Mouse (Mus musculus): ENCODE measurements around the gene Gm4756.
"Not testable (repeated sequence)": the region's sequence is repeated elsewhere in the genome, so short reads cannot be mapped to it uniquely, and the experiment has no call there.

Gm4756 gene

DNA sequence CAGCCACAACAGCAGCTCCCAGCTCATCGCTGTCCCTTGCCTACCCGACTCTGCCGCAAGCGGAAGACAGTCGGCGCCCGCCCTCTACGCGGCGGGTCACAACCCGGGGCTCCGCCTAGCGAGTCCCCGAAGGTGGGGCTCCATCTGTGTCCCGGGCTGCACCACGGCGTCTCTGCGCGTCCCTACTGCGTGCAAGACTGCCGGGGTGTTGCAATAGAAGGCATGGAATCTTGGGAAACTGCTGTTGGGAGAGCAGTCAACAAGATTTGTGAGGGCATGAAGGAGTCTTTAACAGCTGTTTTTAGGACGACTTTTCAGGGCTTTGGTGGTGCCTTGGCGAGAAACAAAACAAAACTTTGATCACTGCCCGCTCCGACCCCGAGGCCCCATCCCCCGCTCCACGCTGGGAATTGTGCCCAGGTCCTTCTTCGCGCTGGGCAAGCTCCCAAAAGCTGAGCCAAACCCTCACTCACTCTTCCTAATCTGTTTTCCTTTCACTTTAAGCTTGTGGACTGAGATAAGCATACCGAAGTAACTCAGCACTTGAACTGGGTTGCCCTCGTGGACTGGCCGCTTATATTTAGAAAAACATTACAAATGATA lies 15.4 kb upstream of the Gm4756 start, which contains the start of gene Dhrs7:
Gene Dhrs7, minus strand, starts transcription at position 175 of the 603 bp plus-strand sequence.
- in situ Hi-C loops (cut with MboI; ENCODE audit: unreplicated experiment in 2 of 2) = loop anchor here (5.0 to 25.0 kb wide), 8 partner anchors 90 to 903 kb away; partner anchors contain the start of genes Jkamp (in 1 of the 2), L3hypdh (in 1 of the 2), Pcnx4 (in 1 of the 2) and Ppm1a (in 1 of the 2)

DNA sequence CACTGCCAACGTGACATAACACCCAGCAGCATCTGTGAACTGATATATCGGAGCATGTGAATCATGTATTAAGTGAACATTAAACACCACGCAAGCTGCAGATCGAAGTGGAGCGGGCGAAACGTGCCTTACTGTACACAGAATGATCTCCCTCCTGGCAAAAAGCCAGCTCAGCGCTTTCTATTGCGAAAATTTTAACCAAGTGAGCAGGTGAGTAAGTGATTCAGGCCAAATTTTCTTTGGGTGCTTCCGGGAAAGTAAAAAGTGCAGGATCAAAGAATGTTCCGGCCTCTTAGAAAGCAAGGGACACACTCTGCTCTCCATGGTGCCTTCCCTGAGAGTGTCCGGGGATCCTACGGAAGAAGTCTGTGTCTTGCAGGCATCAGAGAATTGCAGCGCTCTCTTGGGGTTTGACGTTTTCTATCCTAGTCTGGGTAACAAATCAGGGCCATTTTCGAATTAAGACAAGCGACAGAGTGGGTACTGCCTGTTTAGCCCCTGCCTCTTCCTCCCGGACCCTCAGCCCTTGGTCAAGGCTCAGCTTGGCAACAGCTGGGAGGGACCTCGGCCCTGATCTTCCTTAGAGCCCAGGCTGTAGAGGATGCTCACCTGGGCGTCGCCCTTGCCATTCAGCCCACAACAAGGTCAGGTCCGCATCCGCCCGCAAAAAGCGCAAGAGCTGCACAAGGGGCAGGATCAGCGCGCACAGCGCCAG lies 14.7 kb upstream of the Gm4756 start:
- in situ Hi-C loops (cut with MboI; ENCODE audit: unreplicated experiment in 2 of 2) = loop anchor here (5.0 to 25.0 kb wide), 8 partner anchors 91 to 902 kb away; partner anchors contain the start of genes Jkamp (in 1 of the 2), L3hypdh (in 1 of the 2), Pcnx4 (in 1 of the 2) and Ppm1a (in 1 of the 2)

DNA sequence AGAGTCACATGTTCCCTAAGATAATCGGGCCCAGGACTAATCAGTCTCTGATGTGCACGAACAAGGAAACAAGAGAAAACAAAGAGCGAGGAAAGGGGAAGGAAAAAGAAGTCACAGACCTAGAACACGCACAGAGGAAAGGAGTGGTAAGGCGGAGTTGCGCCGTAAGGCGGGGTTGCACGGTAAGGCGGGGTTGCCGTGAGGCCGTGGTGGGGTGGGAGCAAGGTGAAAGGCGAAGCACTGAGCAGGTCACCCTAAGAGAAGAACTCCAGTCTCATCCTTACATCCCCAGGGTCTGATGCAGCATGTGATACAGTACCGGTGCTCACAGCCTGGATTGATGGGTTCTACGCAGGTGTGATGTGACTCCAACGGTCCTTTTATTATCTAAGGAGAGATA lies 6.3 kb upstream of the Gm4756 start:
- in situ Hi-C loops (cut with MboI; ENCODE audit: unreplicated experiment in 2 of 2) = loop anchor here (25.0 kb wide), 2 partner anchors 568 to 893 kb away; partner anchors contain the start of genes Jkamp (in 1 of the 2) and L3hypdh (in 1 of the 2)

DNA sequence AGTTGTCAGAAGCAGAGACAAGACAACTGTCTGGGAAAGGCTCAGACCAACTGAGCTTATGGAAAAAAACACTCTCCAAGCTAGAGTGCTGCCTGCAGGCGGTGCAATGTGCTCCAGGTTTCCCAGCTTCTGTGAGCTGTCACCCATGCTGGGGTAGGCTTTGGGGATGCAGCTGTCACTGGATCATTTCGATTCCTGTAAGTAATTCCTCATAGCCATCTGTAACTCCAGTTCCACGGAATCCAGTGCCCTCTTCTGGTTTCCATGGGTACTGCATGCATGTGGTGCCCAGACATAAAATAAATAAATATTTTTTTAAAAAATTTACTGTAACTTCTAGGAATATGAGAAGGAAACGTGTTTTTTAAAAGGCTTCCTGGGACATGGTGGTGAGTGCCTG lies 5.2 kb upstream of the Gm4756 start:
- in situ Hi-C loops (cut with MboI; ENCODE audit: unreplicated experiment in 2 of 2) = loop anchor here (5.0 to 25.0 kb wide), 3 partner anchors 192 to 892 kb away; partner anchors contain the start of genes Jkamp (in 1 of the 2) and L3hypdh (in 1 of the 2)

DNA sequence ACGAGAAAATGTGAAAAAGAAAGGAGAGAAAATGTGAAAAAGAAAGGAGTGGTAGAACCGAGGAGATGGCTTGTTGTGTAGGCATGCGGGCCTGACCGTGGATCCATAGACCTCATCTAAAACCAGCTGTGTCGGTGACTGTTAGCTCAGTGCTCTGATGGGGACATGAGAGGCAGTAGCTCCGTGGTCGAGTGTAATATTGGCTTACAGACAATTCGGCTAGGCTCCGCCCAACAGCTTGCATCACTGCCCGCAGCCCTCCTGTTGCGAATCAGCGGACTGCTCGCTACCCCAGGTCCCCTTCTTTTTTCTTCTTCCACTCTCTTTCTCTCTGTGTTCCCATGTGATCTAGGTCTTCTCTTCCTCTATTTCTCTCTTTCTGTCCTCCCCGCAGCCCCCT lies 540 bp downstream of the Gm4756 start:
- in situ Hi-C loops (cut with MboI; ENCODE audit: unreplicated experiment in 2 of 2) = no loop called here

DNA sequence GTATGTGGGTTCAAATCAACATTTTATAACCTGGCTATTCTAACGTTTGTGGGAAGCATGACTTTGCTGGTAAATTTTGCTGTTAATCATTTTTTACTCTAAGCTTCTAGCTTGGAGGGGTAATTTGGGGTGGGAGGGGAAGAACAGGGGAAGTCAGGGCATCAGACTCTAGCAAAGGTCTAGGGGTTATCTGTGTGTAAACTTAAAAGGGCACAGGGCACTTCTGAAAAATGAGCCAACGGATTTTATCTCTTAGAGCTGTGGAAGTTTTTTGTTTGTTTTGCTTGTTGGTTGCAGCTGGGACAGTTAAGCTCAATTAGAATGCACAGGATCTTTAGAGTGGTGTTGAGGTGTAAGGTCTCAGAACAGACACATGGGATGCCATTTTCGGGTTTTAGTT lies 11.4 kb downstream of the Gm4756 start:
- in situ Hi-C loops (cut with MboI; ENCODE audit: unreplicated experiment in 2 of 2) = no loop called here

DNA sequence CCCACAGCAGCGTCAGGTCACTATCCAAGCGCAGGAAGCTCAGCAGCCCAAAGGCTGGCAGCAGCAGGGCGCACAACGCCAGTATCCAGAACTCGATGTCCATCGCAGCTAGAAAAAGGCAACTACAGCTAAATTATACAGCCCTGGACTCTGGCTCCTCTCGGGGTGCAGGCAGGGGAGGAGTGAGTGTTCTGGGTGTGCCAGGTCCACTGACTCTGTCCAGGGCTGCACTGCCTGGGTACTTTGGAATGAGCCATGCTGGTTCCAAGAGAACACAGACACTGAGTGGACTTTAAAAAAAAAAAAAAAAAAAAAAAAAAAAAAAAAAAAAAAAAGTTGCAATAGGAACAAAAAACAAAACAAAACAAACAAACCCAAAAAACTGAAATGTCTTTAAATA lies 20.7 kb downstream of the Gm4756 start:
- in situ Hi-C loops (cut with MboI; ENCODE audit: unreplicated experiment in 2 of 2) = no loop called here

DNA sequence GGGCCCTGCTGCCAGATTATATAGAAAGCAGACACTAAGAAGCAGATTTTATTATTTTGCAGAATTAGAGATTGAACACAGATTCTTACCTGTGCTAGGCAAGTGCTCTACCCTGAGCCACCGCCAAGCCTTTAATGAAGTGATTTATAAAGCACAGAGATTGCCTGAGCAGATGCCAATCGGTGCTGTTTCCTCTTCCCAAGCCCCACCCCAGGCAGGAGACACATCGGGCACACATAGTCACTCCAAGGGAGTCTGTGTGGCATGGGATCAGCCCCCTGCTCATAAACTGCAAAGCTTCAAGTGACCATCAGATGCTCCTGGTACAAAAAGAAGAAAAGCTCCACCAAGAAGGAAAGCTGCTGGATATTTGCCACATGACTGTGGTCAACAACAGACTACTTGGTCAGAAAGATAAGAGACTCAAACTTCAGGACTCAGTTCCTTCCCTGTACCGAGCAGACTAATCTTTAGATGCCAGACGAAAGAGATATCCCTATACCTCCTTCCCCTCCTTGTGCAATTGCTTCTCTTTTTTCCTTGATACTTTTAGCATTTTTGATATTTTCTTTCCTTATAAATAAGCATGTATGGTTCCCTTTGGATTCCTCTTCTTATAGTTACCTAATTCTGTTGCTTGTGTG lies 26.5 kb downstream of the Gm4756 start:
- in situ Hi-C loops (cut with MboI; ENCODE audit: unreplicated experiment in 2 of 2) = no loop called here

DNA sequence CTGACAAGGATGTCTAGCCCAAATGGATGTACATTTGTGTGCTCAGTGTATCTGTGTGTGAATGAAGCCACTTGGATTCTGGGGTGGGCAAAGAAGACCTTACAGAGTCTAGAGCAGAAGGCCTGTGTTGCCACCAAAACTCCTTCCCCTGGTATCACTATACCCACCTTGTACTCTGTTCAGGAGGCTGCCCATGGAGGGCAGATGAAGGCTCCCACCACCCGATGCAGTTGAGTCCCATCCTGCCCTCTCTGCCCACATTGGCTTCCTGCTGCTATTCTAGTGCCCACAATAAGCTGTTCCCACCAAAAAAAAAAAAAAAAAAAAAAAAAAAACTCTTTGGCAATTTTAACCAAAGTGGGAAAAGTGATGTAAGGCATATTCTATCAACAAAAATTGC lies 28.0 kb downstream of the Gm4756 start:
- in situ Hi-C loops (cut with MboI; ENCODE audit: unreplicated experiment in 2 of 2) = no loop called here

DNA sequence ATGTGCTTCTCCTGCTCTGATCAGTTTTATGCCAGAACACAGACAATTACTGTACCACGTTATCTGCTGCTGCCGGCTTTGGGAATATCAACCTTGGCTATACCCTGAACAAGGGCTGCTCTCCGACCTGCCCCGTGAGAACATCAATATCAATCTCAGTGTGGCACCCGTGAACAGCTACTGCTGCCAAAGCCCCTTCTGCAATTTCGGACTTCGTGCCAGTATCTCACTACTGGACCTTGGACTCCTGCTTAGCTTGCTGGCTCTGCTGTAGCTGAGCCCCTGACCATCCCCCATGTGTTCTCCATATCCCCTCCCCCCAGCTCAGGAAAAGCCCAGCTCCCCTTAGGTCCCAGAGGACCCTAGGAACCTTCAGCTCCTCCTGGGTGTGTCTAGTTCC lies 28.6 kb downstream of the Gm4756 start:
- in situ Hi-C loops (cut with MboI; ENCODE audit: unreplicated experiment in 2 of 2) = no loop called here

DNA sequence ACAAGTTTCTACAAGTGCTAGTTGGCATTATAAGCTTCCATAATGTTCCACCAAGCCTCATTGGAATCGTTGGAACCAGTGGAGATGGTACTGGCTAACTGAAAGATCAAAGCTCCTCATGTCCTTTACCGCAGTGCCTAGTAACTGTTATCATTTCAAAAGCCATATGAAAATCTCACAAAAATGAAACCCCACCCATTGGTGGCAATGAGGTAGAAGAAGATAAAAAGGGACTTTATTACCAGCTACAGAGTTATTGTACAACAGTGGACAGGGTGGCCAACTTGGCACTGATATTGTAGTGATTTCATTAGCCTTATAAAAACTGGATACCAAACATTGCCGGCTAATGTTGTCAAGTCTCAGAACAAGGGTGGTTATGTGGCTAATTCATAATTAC lies 37.4 kb downstream of the Gm4756 start:
- in situ Hi-C loops (cut with MboI; ENCODE audit: unreplicated experiment in 2 of 2) = no loop called here

DNA sequence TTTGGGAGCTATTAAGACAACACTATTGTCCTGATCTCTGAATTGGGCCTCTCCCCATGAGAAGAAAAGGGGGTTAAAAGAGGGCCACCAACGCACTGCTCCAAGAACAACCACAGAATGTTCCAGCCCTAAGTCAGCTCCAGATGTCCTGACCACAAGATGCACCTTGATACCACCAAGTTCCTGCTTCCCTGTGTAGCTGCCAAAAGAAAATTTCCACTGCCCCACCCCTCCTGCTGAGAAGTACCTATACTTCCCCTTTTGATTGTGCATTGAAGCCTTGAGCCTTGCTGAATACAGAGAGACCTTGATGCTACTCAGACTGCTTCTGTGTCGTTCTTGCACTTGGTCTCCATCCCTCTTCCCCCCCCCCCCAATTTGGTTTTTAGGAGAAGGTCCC lies 50.7 kb downstream of the Gm4756 start:
- in situ Hi-C loops (cut with MboI; ENCODE audit: unreplicated experiment in 2 of 2) = not testable (repeated sequence)

DNA sequence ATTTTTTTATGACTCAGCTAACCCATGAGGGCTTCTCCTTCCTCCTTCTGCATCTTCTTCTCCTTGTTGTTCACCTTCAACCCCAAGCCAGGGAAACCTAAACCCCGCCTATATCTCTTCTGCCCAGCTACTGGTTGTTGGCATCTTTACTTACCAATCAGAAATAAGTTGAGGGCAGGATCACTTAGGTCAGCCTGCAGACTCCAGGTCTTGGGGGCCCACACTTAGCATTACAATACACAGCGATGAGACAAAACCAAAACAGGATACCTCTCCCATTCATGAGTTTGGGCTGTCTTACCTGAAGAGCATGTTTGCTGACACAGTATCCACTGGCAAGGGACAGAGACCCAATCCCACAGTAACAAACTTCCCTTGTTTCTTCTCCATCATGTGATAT lies 55.5 kb downstream of the Gm4756 start:
- in situ Hi-C loops (cut with MboI; ENCODE audit: unreplicated experiment in 2 of 2) = no loop called here

DNA sequence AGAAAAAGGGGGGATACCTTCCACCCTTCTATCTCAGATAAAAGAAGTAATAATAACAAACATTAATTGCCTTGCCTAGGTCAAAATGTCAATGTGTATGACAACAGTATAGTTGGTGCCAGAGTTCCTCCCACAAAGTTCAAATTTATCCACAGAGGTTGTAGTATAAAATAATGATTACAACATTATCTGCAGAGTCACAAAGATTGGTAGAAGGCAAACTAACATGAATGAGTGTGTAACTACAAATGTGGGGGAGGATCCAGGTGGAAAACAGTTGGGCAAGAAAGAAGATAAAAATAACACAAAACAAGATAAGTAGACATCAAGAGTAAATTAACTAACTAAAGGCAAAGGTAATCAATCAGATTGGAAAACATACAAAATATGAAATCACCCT lies 56.5 kb downstream of the Gm4756 start:
- in situ Hi-C loops (cut with MboI; ENCODE audit: unreplicated experiment in 2 of 2) = no loop called here

DNA sequence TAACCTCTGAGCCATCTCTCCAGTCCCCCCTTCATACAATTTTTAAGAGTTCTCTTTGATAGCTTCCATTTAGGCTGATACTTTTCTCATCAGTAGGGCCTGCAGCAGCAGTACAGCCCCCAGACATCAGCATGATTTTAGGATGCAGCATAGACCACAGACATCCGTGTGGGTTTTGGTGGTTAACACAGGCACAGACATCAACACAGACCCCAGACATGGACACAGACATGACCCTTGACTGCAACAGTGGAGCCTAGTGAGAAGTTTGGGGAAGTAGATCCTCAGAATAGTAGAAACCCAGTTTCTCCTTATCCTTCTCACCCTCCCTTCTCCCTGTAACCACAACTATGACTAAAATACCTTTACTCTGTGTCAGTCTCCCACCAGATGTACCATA lies 64.1 kb downstream of the Gm4756 start:
- in situ Hi-C loops (cut with MboI; ENCODE audit: unreplicated experiment in 2 of 2) = no loop called here

DNA sequence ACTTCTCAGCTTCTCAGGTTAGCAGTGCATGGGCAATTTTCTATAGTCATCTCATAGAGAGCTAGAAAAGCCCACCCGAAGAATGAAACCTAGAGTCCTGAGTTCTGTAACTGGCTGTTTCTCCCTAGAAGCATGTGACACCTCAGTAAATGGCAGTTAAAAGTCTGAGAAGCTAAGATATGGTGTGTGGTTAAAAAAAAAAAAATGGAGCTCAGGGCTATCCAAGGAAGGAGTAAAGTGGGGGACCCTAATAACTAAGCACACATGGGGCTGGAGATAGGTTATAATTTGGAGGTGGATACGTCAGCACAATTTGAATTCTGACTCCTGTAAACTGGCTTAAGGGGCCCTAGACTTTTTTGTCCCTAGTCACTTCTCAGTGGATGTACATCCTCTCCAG lies 66.4 kb downstream of the Gm4756 start:
- in situ Hi-C loops (cut with MboI; ENCODE audit: unreplicated experiment in 2 of 2) = no loop called here

DNA sequence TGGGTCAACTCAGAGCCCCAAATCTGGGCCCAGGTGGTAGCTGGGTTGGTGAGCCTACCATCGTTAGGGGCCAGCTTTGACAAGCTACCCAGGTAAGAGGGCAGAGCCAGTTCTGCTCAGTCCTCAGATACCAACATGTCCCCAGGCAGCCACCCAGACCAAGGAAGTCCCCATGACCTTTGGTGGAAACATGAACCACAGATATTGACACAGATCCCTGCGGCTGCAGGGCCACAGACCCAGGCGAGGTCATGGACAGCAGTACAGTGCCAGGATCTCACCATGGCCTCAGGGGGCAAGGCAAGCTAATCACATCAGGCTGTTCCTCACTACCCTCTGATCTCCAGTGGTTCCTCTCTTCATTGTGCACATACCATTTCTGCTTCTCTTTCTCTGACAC lies 67.4 kb downstream of the Gm4756 start:
- in situ Hi-C loops (cut with MboI; ENCODE audit: unreplicated experiment in 2 of 2) = no loop called here

DNA sequence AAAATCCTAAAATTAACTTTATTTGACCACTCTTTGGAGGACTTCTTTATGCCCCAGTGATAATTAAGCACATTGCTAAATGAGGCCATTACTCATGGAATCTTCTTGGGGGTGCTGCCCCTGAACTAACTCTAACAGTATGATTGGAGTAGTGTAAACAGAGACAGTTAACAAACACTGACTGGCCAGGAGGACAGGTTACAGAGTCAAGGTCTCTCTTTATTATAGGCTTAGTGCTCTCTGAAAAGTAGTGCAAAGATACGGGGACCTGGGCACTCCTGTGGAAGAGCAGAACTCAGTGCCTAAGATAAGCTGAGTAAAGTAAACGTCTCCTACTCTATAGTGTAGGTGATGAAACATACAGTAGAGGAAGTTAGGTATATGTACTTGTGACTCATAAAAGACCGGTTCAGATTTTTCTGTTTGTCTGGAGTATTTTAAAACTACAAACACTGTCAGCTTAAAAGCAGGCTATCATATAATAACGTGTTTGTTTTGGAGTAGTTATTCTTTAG lies 85.1 kb downstream of the Gm4756 start:
- in situ Hi-C loops (cut with MboI; ENCODE audit: unreplicated experiment in 2 of 2) = no loop called here

DNA sequence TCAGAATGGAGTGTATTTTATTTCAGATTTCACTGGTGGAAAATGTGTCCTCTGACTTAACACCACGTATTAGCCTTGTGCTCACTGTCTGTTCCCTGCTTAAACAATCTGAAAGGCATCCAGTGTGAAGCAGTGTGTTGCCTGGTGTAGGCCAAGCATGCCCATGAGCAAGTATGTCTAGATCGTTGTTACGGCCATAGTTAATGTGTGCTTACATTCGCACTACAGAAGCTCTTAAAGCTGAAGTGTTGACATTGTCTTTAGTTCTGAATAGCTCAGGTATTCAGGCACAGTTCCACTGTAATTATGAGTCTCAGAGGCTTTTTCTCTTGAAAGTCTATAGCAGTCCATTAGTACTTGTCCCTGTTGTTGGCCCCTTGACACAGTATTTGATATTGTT lies 95.1 kb downstream of the Gm4756 start:
- in situ Hi-C loops (cut with MboI; ENCODE audit: unreplicated experiment in 2 of 2) = no loop called here

DNA sequence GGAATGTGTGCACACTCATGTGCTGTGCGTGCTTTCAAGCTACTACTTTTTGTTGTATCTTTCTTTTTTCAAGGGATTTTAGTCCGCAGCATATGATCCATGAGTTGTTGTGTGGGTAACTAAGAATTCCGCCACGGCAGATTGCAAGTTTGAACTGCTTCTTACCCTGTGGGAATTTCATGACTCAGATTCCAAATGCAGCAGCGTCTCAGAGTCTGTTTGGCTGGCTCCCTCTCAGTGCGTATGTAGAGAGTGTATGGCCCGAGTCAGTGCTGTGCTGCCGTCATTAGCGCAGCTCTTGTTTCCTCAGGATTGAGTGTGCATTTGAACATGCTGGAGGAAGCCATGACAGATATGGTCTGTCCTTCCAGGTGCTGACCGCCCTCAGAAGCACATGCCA lies 110.9 kb downstream of the Gm4756 start:
- in situ Hi-C loops (cut with MboI; ENCODE audit: unreplicated experiment in 2 of 2) = loop anchor here (5.0 to 10.0 kb wide), 5 partner anchors 124 to 444 kb away; partner anchors contain the start of genes Dhrs7 (in 1 of the 2) and Ppm1a (in 1 of the 2)

DNA sequence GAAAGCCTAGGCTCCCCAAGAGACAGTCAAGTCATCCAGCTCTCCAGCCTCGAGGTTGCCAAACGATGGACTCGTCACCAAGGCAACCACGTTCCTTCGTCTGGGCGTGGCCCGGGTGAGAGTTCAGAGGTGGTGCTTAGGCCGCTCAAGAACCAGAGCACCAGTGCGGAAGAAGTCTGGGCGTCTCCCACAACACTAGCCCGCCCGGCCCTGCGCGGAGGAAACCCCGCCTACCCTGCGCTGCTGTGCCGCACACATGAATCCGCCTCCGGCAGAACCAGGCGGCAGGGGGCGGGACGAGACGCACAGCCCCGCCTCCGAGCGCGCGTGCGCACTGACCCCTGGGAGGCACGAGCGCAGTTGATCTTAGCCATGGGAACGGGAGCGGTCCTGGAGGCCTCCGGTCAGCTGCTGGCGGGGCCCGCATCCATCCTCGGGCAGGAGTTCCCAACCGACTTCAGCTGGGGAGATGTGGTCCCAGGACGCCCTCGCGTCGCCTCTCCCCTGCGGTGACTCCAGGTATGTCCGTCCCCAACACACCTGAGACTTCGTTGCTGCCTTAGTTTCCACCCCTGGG lies 113.4 kb downstream of the Gm4756 start, which contains the start of gene Pcnx4:
Gene Pcnx4, plus strand, starts transcription at position 363 of the 577 bp plus-strand sequence.
- in situ Hi-C loops (cut with MboI; ENCODE audit: unreplicated experiment in 2 of 2) = loop anchor here (5.0 to 10.0 kb wide), 5 partner anchors 126 to 441 kb away; partner anchors contain the start of genes Dhrs7 (in 1 of the 2) and Ppm1a (in 1 of the 2)

Data from v-Abl transformed pro-B cells (cell line).